ENCODE assay signal across 11 mouse cellular contexts in genomic region chr19:38123921-38124320, GRCm38 (mm10). TPM values are rescaled to one million over a fixed set of nuclear protein-coding genes. Genes with fewer than 3 reads are reported as not detected.
DNase-seq lines count a peak whose midpoint lies in the region; ATAC-seq and TF ChIP-seq lines count a peak whose summit lies in the region.
"Had no signal": no experiment of that assay in that cellular context is flagged by ENCODE, and none has a peak within 500 bp of the region (broad histone marks: within the 10 kb centered on the region; RNA-seq: fewer than 3 reads in every experiment).

No protein-coding gene starts in this region.

- no peaks in the 10 kb centered on the region for H3K9me3 ChIP-seq in heart, postnatal 0 days (replicated peaks; ENCODE audit: control insufficient read depth, low read length)
- no peaks in the 10 kb centered on the region for H3K9me3 ChIP-seq in embryonic facial prominence, embryonic 11.5 days (replicated peaks; ENCODE audit: control insufficient read depth, low read length)
- H3K9me3 ChIP-seq in intestine, embryonic 14.5 days (ENCODE audit: control insufficient read depth, low read length), result no peaks in the 10 kb centered on the region
- no peaks in the 10 kb centered on the region for H3K9me3 ChIP-seq in midbrain, postnatal 0 days (ENCODE audit: low read length)

- no peak overlapping the region for H3K9ac ChIP-seq in heart, postnatal 0 days (replicated peaks; ENCODE audit: low read depth, low read length)
- H3K9ac ChIP-seq in embryonic facial prominence, embryonic 11.5 days (replicated peaks; ENCODE audit: low read length), result peak overlapping the region; percentile 61
- peak overlapping the region; percentile 27 for H3K9ac ChIP-seq in intestine, embryonic 14.5 days (ENCODE audit: low read length)
- no peak overlapping the region for H3K9ac ChIP-seq in midbrain, postnatal 0 days (replicated peaks; ENCODE audit: low read length, poor library complexity, severe bottlenecking)

- WGBS in heart, postnatal 0 days, result 20% methylated on average over 9 of the region's 9 CpGs
- 21% methylated on average over 9 of the region's 9 CpGs for WGBS in embryonic facial prominence, embryonic 11.5 days
- 20% methylated on average over 9 of the region's 9 CpGs for WGBS in intestine, embryonic 14.5 days
- 26% methylated on average over 9 of the region's 9 CpGs for WGBS in midbrain, postnatal 0 days

- no peak for TF ChIP-seq CTCF in heart, postnatal 0 days (IDR thresholded peaks at IDR 0.05; ENCODE audit: low read depth)
- no peak for TF ChIP-seq CTCF in midbrain, postnatal 0 days (IDR thresholded peaks at IDR 0.05)

- H3K4me1 ChIP-seq in heart, postnatal 0 days (ENCODE audit: control insufficient read depth, insufficient read depth), result no peaks in the 10 kb centered on the region
- H3K4me1 ChIP-seq in embryonic facial prominence, embryonic 11.5 days (ENCODE audit: control insufficient read depth, insufficient read depth, low read length), result no peaks in the 10 kb centered on the region
- H3K4me1 ChIP-seq in intestine, embryonic 14.5 days (replicated peaks; ENCODE audit: control insufficient read depth, insufficient read depth, low read length), result no peaks in the 10 kb centered on the region
- H3K4me1 ChIP-seq in midbrain, postnatal 0 days (ENCODE audit: insufficient read depth, low read length), result no peaks in the 10 kb centered on the region

- H3K4me3 ChIP-seq in heart, postnatal 0 days (ENCODE audit: low read depth, low read length), result peak overlapping the region; percentile 52
- H3K4me3 ChIP-seq in embryonic facial prominence, embryonic 11.5 days (ENCODE audit: low read depth, low read length), result peak overlapping the region; percentile 60; the same call in 1 of the 2 replicates
- peak overlapping the region; percentile 46 for H3K4me3 ChIP-seq in intestine, embryonic 14.5 days (ENCODE audit: low read depth, low read length)
- H3K4me3 ChIP-seq in midbrain, postnatal 0 days (ENCODE audit: low read depth, low read length), result peak overlapping the region; percentile 57

- H3K27ac ChIP-seq in heart, postnatal 0 days (ENCODE audit: low read depth), result no peak overlapping the region
- H3K27ac ChIP-seq in embryonic facial prominence, embryonic 11.5 days (replicated peaks; ENCODE audit: low read depth, low read length), result no peak overlapping the region
- H3K27ac ChIP-seq in intestine, embryonic 14.5 days (ENCODE audit: low read depth), result no peak overlapping the region
- no peak overlapping the region for H3K27ac ChIP-seq in midbrain, postnatal 0 days (ENCODE audit: low read depth, low read length)

- peak overlapping the region; percentile 92 for H3K4me2 ChIP-seq in heart, postnatal 0 days (ENCODE audit: low read depth, low read length)
- peak overlapping the region; percentile 96 for H3K4me2 ChIP-seq in embryonic facial prominence, embryonic 11.5 days (ENCODE audit: low read depth, low read length)
- peak overlapping the region; percentile 66 for H3K4me2 ChIP-seq in intestine, embryonic 14.5 days (ENCODE audit: low read length)
- peak overlapping the region; percentile 91 for H3K4me2 ChIP-seq in midbrain, postnatal 0 days (ENCODE audit: low read depth, low read length, poor library complexity, severe bottlenecking)

- TF ChIP-seq EP300 in heart, postnatal 0 days (IDR thresholded peaks at IDR 0.05; ENCODE audit: low read depth), result no peak

- no peaks in the 10 kb centered on the region for H3K36me3 ChIP-seq in heart, postnatal 0 days (replicated peaks; ENCODE audit: control insufficient read depth, insufficient read depth, low read length)
- no peaks in the 10 kb centered on the region for H3K36me3 ChIP-seq in embryonic facial prominence, embryonic 11.5 days (replicated peaks; ENCODE audit: control insufficient read depth, insufficient read depth, low read depth, low read length)
- no peaks in the 10 kb centered on the region for H3K36me3 ChIP-seq in intestine, embryonic 14.5 days (ENCODE audit: control insufficient read depth, insufficient read depth, low read length)
- H3K36me3 ChIP-seq in midbrain, postnatal 0 days (ENCODE audit: insufficient read depth, low read length), result no peaks in the 10 kb centered on the region

- no peak for ATAC-seq in heart, postnatal 0 days (ENCODE audit: insufficient read depth, low read depth)
- no peak for ATAC-seq in embryonic facial prominence, embryonic 11.5 days (replicated peaks; ENCODE audit: insufficient number of reproducible peaks, low FRiP score, low TSS enrichment, low read depth)
- peak; percentile 8; the same call in 1 of the 2 replicates for ATAC-seq in intestine, embryonic 14.5 days (replicated peaks; ENCODE audit: low FRiP score, low TSS enrichment, low read depth)
- no peak for ATAC-seq in midbrain, postnatal 0 days (ENCODE audit: low FRiP score)

- no peak for DNase-seq in heart, postnatal 0 days (ENCODE audit: low spot score)
- DNase-seq in heart, adult 9 months (ENCODE audit: low spot score in 2 of 2), result no peak
- DNase-seq in embryonic facial prominence, embryonic 11.5 days (ENCODE audit: low spot score), result no peak
- DNase-seq in intestine, embryonic 14.5 days (ENCODE audit: low spot score), result no peak
- no peak for DNase-seq in midbrain, postnatal 0 days (ENCODE audit: low spot score)
- DNase-seq in cerebellum, adult 18-20 months, result no peak
- DNase-seq in adrenal gland, postnatal 25 days, result no peak
- no peak for DNase-seq in gastrocnemius, postnatal 4 days (ENCODE audit: low spot score in 2 of 2)
- DNase-seq: cerebellum, postnatal 36 days had no signal

- H3K27me3 ChIP-seq in heart, postnatal 0 days (ENCODE audit: control insufficient read depth, insufficient read depth, low read length), result peaks cover 38% of the 10 kb centered on the region
- H3K27me3 ChIP-seq in embryonic facial prominence, embryonic 11.5 days (ENCODE audit: control insufficient read depth, insufficient read depth, low read length), result peaks cover 13% of the 10 kb centered on the region
- peaks cover 7% of the 10 kb centered on the region for H3K27me3 ChIP-seq in intestine, embryonic 14.5 days (replicated peaks; ENCODE audit: control insufficient read depth, insufficient read depth, low read length)
- peaks cover 12% of the 10 kb centered on the region for H3K27me3 ChIP-seq in midbrain, postnatal 0 days (ENCODE audit: insufficient read depth, low read length)

RNA-seq across cellular contexts. Expression of gene Rbp4, which starts 1.2 kb away (rescaled TPM):
- total RNA-seq in heart, postnatal 0 days (2014; rRNA removed; ENCODE audit: low replicate concordance), result 2.1 TPM in 1 of 2 replicates, not detected in the other
- 0.87 and 1.5 TPM in 2 replicates for polyA plus RNA-seq in heart, postnatal 0 days (2015; fragmentation: Nextera tagmentation; extraction: Ambion mirVana)
- polyA plus RNA-seq in embryonic facial prominence, embryonic 11.5 days (2014; fragmentation: Nextera tagmentation; extraction: Ambion mirVana), result 1.7 and 2.5 TPM in 2 replicates
- polyA plus RNA-seq in intestine, embryonic 14.5 days (2014; fragmentation: Nextera tagmentation; extraction: Ambion mirVana), result 79.7 and 96.6 TPM in 2 replicates
- 0.47 and 11.1 TPM in 2 replicates for total RNA-seq in midbrain, postnatal 0 days (2014; rRNA removed)
- 7.8 and 10.1 TPM in 2 replicates for polyA plus RNA-seq in midbrain, postnatal 0 days (2015; fragmentation: Nextera tagmentation; extraction: Ambion mirVana)
- 11.1 and 46.2 TPM in 2 replicates for total RNA-seq in adrenal gland, postnatal 25 days (2021)
- total RNA-seq in gastrocnemius, postnatal 4 days (2021), result 10 to 100 TPM; 10.6 to 19.7 TPM
- total RNA-seq: MEL had no signal

RNA-seq across cellular contexts. Expression of gene Pde6c, which starts 8.7 kb away (rescaled TPM):
- not detected in 2 replicates for total RNA-seq in heart, postnatal 0 days (2014; rRNA removed; ENCODE audit: low replicate concordance)
- not detected in 2 replicates for polyA plus RNA-seq in heart, postnatal 0 days (2015; fragmentation: Nextera tagmentation; extraction: Ambion mirVana)
- polyA plus RNA-seq in embryonic facial prominence, embryonic 11.5 days (2014; fragmentation: Nextera tagmentation; extraction: Ambion mirVana), result not detected in 2 replicates
- 0.08 and 0.15 TPM in 2 replicates for polyA plus RNA-seq in intestine, embryonic 14.5 days (2014; fragmentation: Nextera tagmentation; extraction: Ambion mirVana)
- 0.09 TPM in 1 of 2 replicates, not detected in the other for total RNA-seq in midbrain, postnatal 0 days (2014; rRNA removed)
- 0.19 TPM in 1 of 2 replicates, not detected in the other for polyA plus RNA-seq in midbrain, postnatal 0 days (2015; fragmentation: Nextera tagmentation; extraction: Ambion mirVana)
- total RNA-seq in adrenal gland, postnatal 25 days (2021), result not detected in 2 replicates
- not detected for total RNA-seq in gastrocnemius, postnatal 4 days (2021)
- total RNA-seq: MEL had no signal
- polyA plus RNA-seq: large intestine, adult 2 months had no signal

RNA-seq across cellular contexts. Expression of gene Ffar4, which starts 27.1 kb away (rescaled TPM):
- 0.12 TPM in 1 of 2 replicates, not detected in the other for total RNA-seq in heart, postnatal 0 days (2014; rRNA removed; ENCODE audit: low replicate concordance)
- polyA plus RNA-seq in heart, postnatal 0 days (2015; fragmentation: Nextera tagmentation; extraction: Ambion mirVana), result 0.33 TPM in 1 of 2 replicates, not detected in the other
- polyA plus RNA-seq in embryonic facial prominence, embryonic 11.5 days (2014; fragmentation: Nextera tagmentation; extraction: Ambion mirVana), result 0.20 TPM in 1 of 2 replicates, not detected in the other
- polyA plus RNA-seq in intestine, embryonic 14.5 days (2014; fragmentation: Nextera tagmentation; extraction: Ambion mirVana), result 7.0 and 10.4 TPM in 2 replicates
- total RNA-seq in midbrain, postnatal 0 days (2014; rRNA removed), result 0.16 TPM in 1 of 2 replicates, not detected in the other
- polyA plus RNA-seq in midbrain, postnatal 0 days (2015; fragmentation: Nextera tagmentation; extraction: Ambion mirVana), result 0.12 and 0.51 TPM in 2 replicates
- 3.9 and 12.9 TPM in 2 replicates for total RNA-seq in adrenal gland, postnatal 25 days (2021)
- total RNA-seq in gastrocnemius, postnatal 4 days (2021), result under 1 TPM in 1 of 2 experiments, not detected in 1; 0.31 TPM
- total RNA-seq: MEL had no signal

Comparison
In these comparisons a context has a peak if more than half of its experiments do, and no peak if none do; other contexts are left out.
1. H3K9ac ChIP-seq: peak in embryonic facial prominence, embryonic 11.5 days (single experiment) and intestine, embryonic 14.5 days (single experiment); none in heart, postnatal 0 days (single experiment) and midbrain, postnatal 0 days (single experiment).
2. Peak in every context shown above with its lines, with median percentiles within 50 percentile points of each other: H3K4me2 ChIP-seq and H3K4me3 ChIP-seq.